Mouse (Mus musculus): ENCODE results near the gene Gtf2a2. TPM values are rescaled to one million over a fixed set of nuclear protein-coding genes. Genes with fewer than 3 reads are reported as not detected.
A peak's percentile ranks its signal among the peaks of the same experiment; 100 is the strongest.

Gene Gtf2a2
- polyA plus RNA-seq, 1 experiment: 206 TPM

DNA sequence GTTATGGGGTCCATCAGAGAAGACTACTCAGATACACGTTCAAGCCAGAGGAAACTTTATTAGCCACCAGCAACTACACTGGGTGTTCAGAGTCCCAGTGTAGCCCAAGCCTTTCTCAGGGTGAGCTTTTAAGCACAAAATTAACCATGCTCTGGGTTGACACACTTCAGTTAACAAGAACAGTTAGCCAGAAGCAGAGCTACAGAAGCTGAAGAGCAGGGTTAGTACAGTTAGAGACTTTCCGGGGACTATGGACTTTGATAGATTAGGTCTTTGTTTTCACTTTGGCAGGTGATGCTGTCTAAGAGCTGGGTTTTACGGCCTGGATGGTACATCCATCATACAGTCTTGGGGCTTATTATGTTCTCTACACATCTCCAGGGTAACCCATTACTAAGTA, 40.4 kb downstream of the Gtf2a2 start:
- H3K4me3 ChIP-seq (ENCODE audit: control insufficient read depth, low read depth, low read length): no peak overlapping the region
- no peaks in the 10 kb centered on the region for H3K4me1 ChIP-seq (ENCODE audit: control insufficient read depth, insufficient read depth, low read length)
- TF ChIP-seq CTCF (IDR thresholded peaks at IDR 0.05; ENCODE audit: control insufficient read depth, insufficient read depth, insufficient replicate concordance, low read depth, low read length) (no peak), POLR2A (IDR thresholded peaks at IDR 0.05; ENCODE audit: control insufficient read depth, low read depth, low read length) (no peak)
- H3K36me3 ChIP-seq (ENCODE audit: control insufficient read depth, insufficient read depth, low read length): no peaks in the 10 kb centered on the region
- H3K27me3 ChIP-seq (ENCODE audit: control insufficient read depth, insufficient read depth, low read length): no peaks in the 10 kb centered on the region
- no peak overlapping the region for H3K27ac ChIP-seq (ENCODE audit: control insufficient read depth, insufficient read depth, low read depth, low read length)

DNA sequence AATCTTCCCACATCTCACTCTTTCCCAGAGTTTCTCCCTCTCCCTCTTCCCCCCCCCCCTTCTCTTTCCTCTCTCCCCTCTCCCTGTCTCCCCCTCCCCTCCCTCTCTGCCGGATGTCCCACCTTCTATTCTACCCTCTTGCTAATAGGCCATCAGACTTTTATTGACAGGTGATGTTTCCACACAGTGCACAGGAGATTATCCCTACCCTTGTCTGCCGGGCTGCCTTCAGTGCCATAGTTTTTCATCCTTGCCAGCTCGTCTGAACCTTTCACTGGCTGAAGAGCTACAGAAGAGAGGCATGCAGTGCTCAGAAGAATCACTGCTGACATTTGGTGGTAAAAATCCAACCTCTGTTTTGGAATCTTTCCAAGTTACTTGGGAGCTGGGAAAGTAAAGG, 41.1 kb downstream of the Gtf2a2 start:
- H3K36me3 ChIP-seq (ENCODE audit: control insufficient read depth, insufficient read depth, low read length): no peaks in the 10 kb centered on the region
- TF ChIP-seq CTCF (IDR thresholded peaks at IDR 0.05; ENCODE audit: control insufficient read depth, insufficient read depth, insufficient replicate concordance, low read depth, low read length) (no peak), POLR2A (IDR thresholded peaks at IDR 0.05; ENCODE audit: control insufficient read depth, low read depth, low read length) (no peak)
- H3K27me3 ChIP-seq (ENCODE audit: control insufficient read depth, insufficient read depth, low read length): no peaks in the 10 kb centered on the region
- no peak overlapping the region for H3K27ac ChIP-seq (ENCODE audit: control insufficient read depth, insufficient read depth, low read depth, low read length)
- no peak overlapping the region for H3K4me3 ChIP-seq (ENCODE audit: control insufficient read depth, low read depth, low read length)
- H3K4me1 ChIP-seq (ENCODE audit: control insufficient read depth, insufficient read depth, low read length): no peaks in the 10 kb centered on the region

DNA sequence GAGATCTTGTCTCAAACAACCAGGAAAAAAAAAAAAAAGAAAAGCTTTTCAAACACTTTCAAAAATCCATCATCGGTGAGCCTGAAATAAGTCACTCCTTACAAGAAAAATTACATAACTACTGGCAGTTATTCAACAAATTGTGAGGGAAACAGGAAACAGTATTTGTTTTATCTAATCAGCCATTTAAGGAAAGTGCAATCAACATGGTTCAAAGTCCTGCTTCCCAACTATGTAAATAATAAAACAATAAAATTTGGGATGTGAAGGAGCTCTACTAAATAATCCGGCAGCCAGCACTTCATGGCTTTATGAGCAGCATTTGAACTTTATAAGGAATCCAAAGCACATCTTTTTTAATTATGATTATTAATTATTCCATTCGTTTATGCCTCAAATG, 49.7 kb downstream of the Gtf2a2 start:
- H3K27me3 ChIP-seq (ENCODE audit: control insufficient read depth, insufficient read depth, low read length): no peaks in the 10 kb centered on the region
- H3K4me3 ChIP-seq (ENCODE audit: control insufficient read depth, low read depth, low read length): no peak overlapping the region
- no peak overlapping the region for H3K27ac ChIP-seq (ENCODE audit: control insufficient read depth, insufficient read depth, low read depth, low read length)
- TF ChIP-seq CTCF (IDR thresholded peaks at IDR 0.05; ENCODE audit: control insufficient read depth, insufficient read depth, insufficient replicate concordance, low read depth, low read length) (no peak), POLR2A (IDR thresholded peaks at IDR 0.05; ENCODE audit: control insufficient read depth, low read depth, low read length) (no peak)
- H3K4me1 ChIP-seq (ENCODE audit: control insufficient read depth, insufficient read depth, low read length): no peaks in the 10 kb centered on the region
- H3K36me3 ChIP-seq (ENCODE audit: control insufficient read depth, insufficient read depth, low read length): no peaks in the 10 kb centered on the region

DNA sequence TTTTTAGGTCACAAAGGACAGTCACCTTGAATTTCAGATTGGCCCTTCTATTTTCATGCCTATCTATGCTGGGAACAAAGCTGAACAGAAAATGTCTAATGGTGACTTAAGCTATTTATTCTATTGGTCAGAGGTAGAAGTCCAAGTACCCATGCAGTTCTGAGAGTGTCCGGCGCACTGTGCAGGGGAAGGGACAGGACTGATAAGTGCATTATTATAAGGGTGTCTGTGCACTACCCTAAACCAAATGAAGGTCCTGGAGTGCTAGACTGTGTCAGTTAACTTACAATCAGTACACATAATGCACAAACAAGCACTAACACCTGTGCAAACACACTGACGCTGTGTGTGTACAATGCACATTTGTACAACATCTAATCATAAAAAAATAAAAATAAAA, 55.1 kb downstream of the Gtf2a2 start:
- H3K4me1 ChIP-seq (ENCODE audit: control insufficient read depth, insufficient read depth, low read length): no peaks in the 10 kb centered on the region
- no peak overlapping the region for H3K27ac ChIP-seq (ENCODE audit: control insufficient read depth, insufficient read depth, low read depth, low read length)
- H3K4me3 ChIP-seq (ENCODE audit: control insufficient read depth, low read depth, low read length): no peak overlapping the region
- H3K27me3 ChIP-seq (ENCODE audit: control insufficient read depth, insufficient read depth, low read length): no peaks in the 10 kb centered on the region
- TF ChIP-seq POLR2A (IDR thresholded peaks at IDR 0.05; ENCODE audit: control insufficient read depth, low read depth, low read length) (no peak), CTCF (IDR thresholded peaks at IDR 0.05; ENCODE audit: control insufficient read depth, insufficient read depth, insufficient replicate concordance, low read depth, low read length) (no peak)
- H3K36me3 ChIP-seq (ENCODE audit: control insufficient read depth, insufficient read depth, low read length): no peaks in the 10 kb centered on the region

DNA sequence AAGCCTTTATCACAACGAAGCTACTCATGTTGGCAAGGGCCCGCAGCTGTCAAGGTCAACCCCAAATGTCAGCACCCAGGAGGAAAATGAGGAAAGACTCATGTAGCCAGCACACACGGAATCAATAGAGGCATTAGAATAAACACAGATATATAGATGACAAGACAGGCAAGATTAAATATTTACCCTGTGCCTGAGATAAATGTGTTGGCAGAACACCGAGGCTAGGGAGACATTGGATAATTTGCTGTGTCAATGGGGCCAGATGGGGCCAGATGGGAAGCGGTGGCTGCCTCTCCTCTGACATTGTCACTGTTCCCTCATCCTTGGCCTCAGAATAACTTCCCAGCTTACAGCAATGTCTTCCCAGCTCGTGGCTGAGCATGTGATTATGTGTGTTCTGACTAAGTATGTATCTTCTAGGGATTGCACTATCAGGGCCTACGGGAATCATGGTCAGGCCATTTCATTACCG, 57.6 kb downstream of the Gtf2a2 start:
- TF ChIP-seq POLR2A (IDR thresholded peaks at IDR 0.05; ENCODE audit: control insufficient read depth, low read depth, low read length): no peak
- TF ChIP-seq CTCF (IDR thresholded peaks at IDR 0.05; ENCODE audit: control insufficient read depth, insufficient read depth, insufficient replicate concordance, low read depth, low read length): no peak
- no peaks in the 10 kb centered on the region for H3K27me3 ChIP-seq (ENCODE audit: control insufficient read depth, insufficient read depth, low read length)
- no peaks in the 10 kb centered on the region for H3K36me3 ChIP-seq (ENCODE audit: control insufficient read depth, insufficient read depth, low read length)
- no peaks in the 10 kb centered on the region for H3K4me1 ChIP-seq (ENCODE audit: control insufficient read depth, insufficient read depth, low read length)
- no peak overlapping the region for H3K27ac ChIP-seq (ENCODE audit: control insufficient read depth, insufficient read depth, low read depth, low read length)
- H3K4me3 ChIP-seq (ENCODE audit: control insufficient read depth, low read depth, low read length): peak overlapping the region; percentile 58

DNA sequence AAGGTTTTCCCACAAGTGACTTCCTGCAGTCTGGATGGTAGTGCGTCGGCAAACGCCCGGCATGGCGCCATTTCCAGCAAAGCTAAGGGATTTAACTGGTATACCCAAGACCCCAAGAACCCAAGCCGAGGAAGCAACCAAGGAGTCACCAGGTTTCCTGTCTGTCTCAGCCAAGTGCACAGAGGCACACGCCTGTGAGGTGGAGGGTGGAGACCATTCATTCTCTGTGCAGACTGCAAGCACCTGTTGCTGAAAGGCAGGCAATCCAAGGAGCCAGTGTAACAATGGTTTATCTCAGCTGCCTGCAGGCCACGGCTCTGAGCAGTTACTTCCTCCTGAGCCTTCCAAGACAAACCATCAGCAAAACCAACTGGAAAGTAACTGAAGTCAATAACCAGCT, 60.0 kb downstream of the Gtf2a2 start:
- Histone ChIP-seq H3K4me1 (ENCODE audit: control insufficient read depth, insufficient read depth, low read length) (no peaks in the 10 kb centered on the region), H3K36me3 (ENCODE audit: control insufficient read depth, insufficient read depth, low read length) (no peaks in the 10 kb centered on the region), H3K27ac (ENCODE audit: control insufficient read depth, insufficient read depth, low read depth, low read length) (no peak overlapping the region), H3K4me3 (ENCODE audit: control insufficient read depth, low read depth, low read length) (no peak overlapping the region), H3K27me3 (ENCODE audit: control insufficient read depth, insufficient read depth, low read length) (no peaks in the 10 kb centered on the region)
- TF ChIP-seq CTCF (IDR thresholded peaks at IDR 0.05; ENCODE audit: control insufficient read depth, insufficient read depth, insufficient replicate concordance, low read depth, low read length) (no peak), POLR2A (IDR thresholded peaks at IDR 0.05; ENCODE audit: control insufficient read depth, low read depth, low read length) (no peak)

Other genes starting within 250 kb of the Gtf2a2 start
- gene Bnip2, start 23.1 kb upstream of the Gtf2a2 start, polyA plus RNA-seq (2012; rRNA removed): 16.8 and 20.7 TPM in 2 replicates
- gene Gcnt3, start 25.5 kb downstream of the Gtf2a2 start, polyA plus RNA-seq (2012; rRNA removed): 5.0 TPM in 2 replicates
- gene Fam81a, start 130.0 kb downstream of the Gtf2a2 start, polyA plus RNA-seq (2012; rRNA removed): 0.32 and 0.60 TPM in 2 replicates
- gene Myo1e, start 194.8 kb downstream of the Gtf2a2 start, polyA plus RNA-seq (2012; rRNA removed): 2.3 and 2.6 TPM in 2 replicates